Mouse (Mus musculus) lung, embryonic 16.5 days (tissue): ENCODE measurements at regions not wholly inside any gene's neighbourhood (a gene's known extent, or its start where the extent isn't known, plus 50 kb on each side); places are given as distances from the start of the nearest gene placed in this dataset.

Experiments
- ATAC-seq: fragments of 200-750 bp; cut with Nextera tagmentation; 2 replicates; pipeline ENCODE4 v1.8.0; 2017; ENCODE audit warnings: low read depth, mild to moderate bottlenecking, moderate library complexity
- H3K27ac ChIP-seq: fragments of 300-500 bp; sonication (generic); 2 replicates; pipeline ENCODE4 v1.5.1; 2014; ENCODE audit warnings: mild to moderate bottlenecking, control low read depth, low read length
- H3K27me3 ChIP-seq: fragments of 300-500 bp; sonication (generic); 2 replicates; pipeline ENCODE4 v1.6.1; 2014; ENCODE audit warnings: low read depth, low read length, mixed read lengths; ENCODE audit not compliant: control insufficient read depth, insufficient read depth
- H3K36me3 ChIP-seq: fragments of 300-500 bp; sonication (generic); 2 replicates; pipeline ENCODE4 v1.6.1; 2014; ENCODE audit warnings: low read length; ENCODE audit not compliant: control insufficient read depth, insufficient read depth
- H3K4me1 ChIP-seq: fragments of 300-500 bp; sonication (generic); replicated peaks from 2 replicates; pipeline ENCODE4 v1.6.1; 2014; ENCODE audit warnings: low read length, mixed read lengths; ENCODE audit not compliant: control insufficient read depth, insufficient read depth
- H3K4me2 ChIP-seq: fragments of 300-500 bp; sonication (generic); 2 replicates; pipeline ENCODE4 v1.6.1; 2014; ENCODE audit warnings: low read depth, low read length, control low read depth
- H3K4me3 ChIP-seq: fragments of 300-500 bp; sonication (generic); 2 replicates; pipeline ENCODE4 v1.5.1; 2014; ENCODE audit warnings: mild to moderate bottlenecking, low read length, control low read depth
- H3K9ac ChIP-seq: fragments of 300-500 bp; sonication (generic); 2 replicates; pipeline ENCODE4 v1.6.1; 2014; ENCODE audit warnings: low read length, control low read depth
- H3K9me3 ChIP-seq: fragments of 300-500 bp; sonication (generic); 2 replicates; pipeline ENCODE4 v1.6.1; 2016; ENCODE audit warnings: low read length; ENCODE audit not compliant: control insufficient read depth
- WGBS: fragments of 180-500 bp; shearing (Covaris S2); extraction: QIAGEN DNeasy Blood & Tissue Kit; methylation state at CpG from one replicate; pipeline ENCODE4 v1.1.7; 2014; 5-methylcytosine and 5-hydroxymethylcytosine counted together

GRCm38 (mm10) chr15:96210721-96211400 is 76.5 kb upstream of the Arid2 start:
- no peaks in the 10 kb centered on the region for H3K4me1 ChIP-seq
- 75% methylated on average over 11 of the region's 11 CpGs for WGBS
- ATAC-seq: no peak
- no peak overlapping the region for H3K9ac ChIP-seq
- H3K27me3 ChIP-seq: no peaks in the 10 kb centered on the region
- no peak overlapping the region for H3K27ac ChIP-seq
- no peaks in the 10 kb centered on the region for H3K36me3 ChIP-seq
- no peaks in the 10 kb centered on the region for H3K9me3 ChIP-seq
- no peak overlapping the region for H3K4me3 ChIP-seq
- no peak overlapping the region for H3K4me2 ChIP-seq

- H3K9ac ChIP-seq: no peak overlapping the region
- no peak overlapping the region for H3K27ac ChIP-seq
- no peaks in the 10 kb centered on the region for H3K36me3 ChIP-seq
- no peak overlapping the region for H3K4me2 ChIP-seq
- no peaks in the 10 kb centered on the region for H3K4me1 ChIP-seq
- no peak overlapping the region for H3K4me3 ChIP-seq
- no peaks in the 10 kb centered on the region for H3K9me3 ChIP-seq
- ATAC-seq: no peak
- WGBS: 84% methylated on average over 24 of the region's 24 CpGs
- no peaks in the 10 kb centered on the region for H3K27me3 ChIP-seq
Observed at GRCm38 (mm10) chr15:96213541-96214312, 73.6 kb upstream of the Arid2 start.

- no peaks in the 10 kb centered on the region for H3K4me1 ChIP-seq
- no peak for ATAC-seq
- no peaks in the 10 kb centered on the region for H3K9me3 ChIP-seq
- H3K27me3 ChIP-seq: no peaks in the 10 kb centered on the region
- H3K4me2 ChIP-seq: no peak overlapping the region
- no peaks in the 10 kb centered on the region for H3K36me3 ChIP-seq
- H3K9ac ChIP-seq: no peak overlapping the region
- H3K27ac ChIP-seq: no peak overlapping the region
- WGBS: 94% methylated on average over 15 of the region's 15 CpGs
- H3K4me3 ChIP-seq: no peak overlapping the region
Observed at GRCm38 (mm10) chr15:96217896-96218295, 69.4 kb upstream of the Arid2 start.

- H3K9ac ChIP-seq: no peak overlapping the region
- 81% methylated on average over 7 of the region's 7 CpGs for WGBS
- no peaks in the 10 kb centered on the region for H3K4me1 ChIP-seq
- H3K36me3 ChIP-seq: no peaks in the 10 kb centered on the region
- H3K27ac ChIP-seq: no peak overlapping the region
- H3K9me3 ChIP-seq: no peaks in the 10 kb centered on the region
- no peak overlapping the region for H3K4me3 ChIP-seq
- no peak overlapping the region for H3K4me2 ChIP-seq
- no peaks in the 10 kb centered on the region for H3K27me3 ChIP-seq
- ATAC-seq: no peak
Observed at GRCm38 (mm10) chr15:96219746-96220145, 67.6 kb upstream of the Arid2 start.

GRCm38 (mm10) chr15:96231969-96232368 is 55.3 kb upstream of the Arid2 start:
- Histone ChIP-seq H3K27me3 (no peaks in the 10 kb centered on the region), H3K4me1 (no peaks in the 10 kb centered on the region), H3K36me3 (no peaks in the 10 kb centered on the region), H3K4me2 (no peak overlapping the region), H3K9ac (no peak overlapping the region), H3K4me3 (no peak overlapping the region), H3K27ac (no peak overlapping the region), H3K9me3 (no peaks in the 10 kb centered on the region)
- 55% methylated on average over 3 of the region's 3 CpGs for WGBS
- ATAC-seq: no peak

- no peaks in the 10 kb centered on the region for H3K27me3 ChIP-seq
- H3K9ac ChIP-seq: no peak overlapping the region
- H3K9me3 ChIP-seq: no peaks in the 10 kb centered on the region
- H3K4me2 ChIP-seq: no peak overlapping the region
- H3K4me1 ChIP-seq: no peaks in the 10 kb centered on the region
- no peaks in the 10 kb centered on the region for H3K36me3 ChIP-seq
- no peak overlapping the region for H3K27ac ChIP-seq
- no peak for ATAC-seq
- H3K4me3 ChIP-seq: no peak overlapping the region
Observed at GRCm38 (mm10) chr15:96233113-96233512, 54.2 kb upstream of the Arid2 start.

- no peaks in the 10 kb centered on the region for H3K27me3 ChIP-seq
- H3K27ac ChIP-seq: no peak overlapping the region
- 58% methylated on average over 8 of the region's 8 CpGs for WGBS
- no peaks in the 10 kb centered on the region for H3K4me1 ChIP-seq
- H3K9me3 ChIP-seq: no peaks in the 10 kb centered on the region
- no peak overlapping the region for H3K4me2 ChIP-seq
- no peaks in the 10 kb centered on the region for H3K36me3 ChIP-seq
- no peak overlapping the region for H3K4me3 ChIP-seq
- no peak for ATAC-seq
- no peak overlapping the region for H3K9ac ChIP-seq
Observed at GRCm38 (mm10) chr15:96234783-96235182, 52.5 kb upstream of the Arid2 start.
